Mouse (Mus musculus) layer of hippocampus, adult 8-10 months (tissue): ENCODE data around the gene Fgfr2. TPM values are rescaled to one million over a fixed set of nuclear protein-coding genes. Genes with fewer than 3 reads are reported as not detected.
"Not testable (repeated sequence)": the region's sequence is repeated elsewhere in the genome, so short reads cannot be mapped to it uniquely, and the experiment has no call there.

Experiments
- DNase-seq, 2 experiments: peaks; one replicate each; pipeline ENCODE4 v3.0.0; 2022; ENCODE audit warnings: low spot score in 2 of 2
- total RNA-seq, 4 experiments: library from RNA; stranded (reverse); gene quantifications; 2 replicates each; pipeline ENCODE4 v1.2.4; 2022

Fgfr2 gene
- total RNA-seq, 4 experiments from 2014 or later = 60.7 to 72.9 (median 65.8) TPM

DNA sequence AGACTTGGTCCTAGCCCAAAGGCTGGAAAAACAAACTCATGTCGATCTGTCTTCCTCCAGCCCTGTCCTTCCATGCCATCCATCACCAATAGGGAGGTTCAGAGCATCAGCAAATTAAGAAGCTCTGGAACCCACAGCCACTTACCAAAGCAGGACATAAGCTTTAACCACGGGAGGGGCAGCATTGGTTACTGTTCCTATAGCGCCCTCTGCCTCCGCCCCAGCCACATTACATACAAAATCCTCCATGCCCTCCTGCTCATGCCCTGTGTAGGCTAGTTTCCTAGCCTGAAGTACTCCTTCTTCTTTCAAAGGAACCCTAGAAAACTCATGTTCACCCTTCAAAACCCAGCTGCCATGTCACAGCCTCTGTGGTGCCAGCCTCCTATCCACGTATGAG, 648.1 kb downstream of the Fgfr2 start:
- DNase-seq = peak; percentile 29 to 74

DNA sequence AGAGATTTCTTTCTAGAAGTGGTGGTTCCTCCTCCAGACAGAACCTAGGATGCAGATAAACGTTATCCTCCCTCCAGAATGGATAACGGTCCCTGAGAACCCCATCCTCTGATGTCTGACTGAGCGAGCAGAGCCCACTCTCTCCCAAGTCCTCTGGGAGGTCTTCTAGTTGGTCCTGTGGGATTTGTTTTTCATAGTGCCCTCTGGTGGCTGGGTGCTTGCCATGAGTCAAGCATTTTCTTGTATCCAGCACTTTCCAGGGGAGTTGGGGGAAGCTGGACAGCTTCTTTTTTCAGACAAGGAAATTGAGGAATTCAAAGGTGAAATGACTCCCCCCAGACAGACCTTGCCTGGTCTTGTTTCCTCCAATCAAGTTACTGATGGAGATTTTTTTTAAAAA, 651.8 kb downstream of the Fgfr2 start:
- DNase-seq = peak; percentile 28 to 50

DNA sequence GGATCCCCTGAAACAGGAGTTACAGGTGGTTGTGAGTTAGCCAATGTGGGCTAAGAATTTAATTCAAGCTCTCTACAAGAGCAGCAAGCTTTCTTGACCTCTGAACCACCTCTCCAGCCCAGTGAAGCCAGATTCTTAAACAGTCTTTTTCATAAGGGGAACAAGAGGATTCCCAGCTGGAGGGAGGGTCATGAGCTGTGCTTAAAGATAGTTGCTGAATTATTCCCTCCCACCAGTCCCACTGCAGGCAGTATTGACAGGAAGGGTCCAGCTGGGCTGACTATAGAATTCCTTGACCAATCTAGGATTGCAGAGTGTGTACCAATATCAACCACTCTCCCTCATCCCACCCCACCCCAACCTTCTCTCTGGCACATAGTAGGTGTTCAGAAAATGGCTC, 654.8 kb downstream of the Fgfr2 start:
- DNase-seq = no peak

DNA sequence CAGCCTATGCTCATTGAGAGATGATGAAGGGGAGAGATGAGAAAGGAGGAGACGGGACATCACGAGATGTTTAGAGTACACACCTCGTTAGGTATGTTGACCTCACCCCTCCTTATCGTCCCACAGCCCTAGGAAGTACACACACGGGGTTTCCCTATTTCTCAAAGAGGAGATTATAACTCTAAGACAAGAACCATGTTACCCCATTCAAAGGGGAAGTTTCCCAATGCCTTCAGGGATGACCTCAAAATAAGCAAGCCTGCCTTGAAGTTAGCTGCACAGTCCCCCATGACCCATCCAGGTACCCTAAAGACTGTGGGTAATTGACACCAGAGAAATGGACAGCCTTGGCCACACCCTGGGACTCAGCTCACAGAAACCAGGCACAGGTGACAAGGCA, 657.3 kb downstream of the Fgfr2 start:
- no peak for DNase-seq

DNA sequence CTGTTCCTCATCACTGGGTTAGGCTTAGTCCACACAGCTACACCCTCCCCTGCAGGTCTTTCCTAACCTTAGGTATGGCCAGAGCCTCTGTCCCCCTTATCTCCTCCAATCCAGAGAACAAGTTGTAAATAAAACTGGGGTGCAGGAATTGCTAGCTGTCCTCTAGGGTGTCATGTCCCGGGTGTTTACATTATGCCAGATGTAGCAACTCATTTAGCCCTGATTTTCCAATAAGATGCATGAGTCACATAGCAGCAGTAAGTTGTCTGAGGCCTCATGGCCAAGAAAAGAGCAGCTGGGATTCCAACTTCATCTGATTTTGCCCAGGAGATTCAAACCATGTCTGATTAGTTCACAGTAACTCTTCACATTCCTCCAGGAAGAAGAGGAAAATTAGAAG, 658.3 kb downstream of the Fgfr2 start:
- no peak for DNase-seq

DNA sequence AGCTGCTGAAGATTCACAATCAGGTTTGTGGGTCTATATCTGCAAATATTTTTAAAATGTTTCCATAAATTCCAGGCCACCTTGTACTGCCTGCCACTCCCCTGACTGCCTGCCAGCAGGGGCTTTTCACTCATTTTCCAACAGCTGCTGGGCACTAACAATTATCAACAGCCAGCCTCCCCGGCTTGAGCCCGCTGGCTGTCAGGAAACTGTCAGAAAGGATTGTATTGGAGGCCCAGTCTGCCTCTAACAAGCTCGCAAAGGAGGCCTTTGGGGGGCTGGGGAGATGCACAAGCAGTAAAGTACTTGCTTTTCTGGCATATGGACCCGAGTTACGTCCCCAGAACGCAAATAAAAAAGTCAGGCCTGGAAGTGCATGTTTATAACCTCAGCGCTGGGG, 664.7 kb downstream of the Fgfr2 start:
- DNase-seq = no peak

DNA sequence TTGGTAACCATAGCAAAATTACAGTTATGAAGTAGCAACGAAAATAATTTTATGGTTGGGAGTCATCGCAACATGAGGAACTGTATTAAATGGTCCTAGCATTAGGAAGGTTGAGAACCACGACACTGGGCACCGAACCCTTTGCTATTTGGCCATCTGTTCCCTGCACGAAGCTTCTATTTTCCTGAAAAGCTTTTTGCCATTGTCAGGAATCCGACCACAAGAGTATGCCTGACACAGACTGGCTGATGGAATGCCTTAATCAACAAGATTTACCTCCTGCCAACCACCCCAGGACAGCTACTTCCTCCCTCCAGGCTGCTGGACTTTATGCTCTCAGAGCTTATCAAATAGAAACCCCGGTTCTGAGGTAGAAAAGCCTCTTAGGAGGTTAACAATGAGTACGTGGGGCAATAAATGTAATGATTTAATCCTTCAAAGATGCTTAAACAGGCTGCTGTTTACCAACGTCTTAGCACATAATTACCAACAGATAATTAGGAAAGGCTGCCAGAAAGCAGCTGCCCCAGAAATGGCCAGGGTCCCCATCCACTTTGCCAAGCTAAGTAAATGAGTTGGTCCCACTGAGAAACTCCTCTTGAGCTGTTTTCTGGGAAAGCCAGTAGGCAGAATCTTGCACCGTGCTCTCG, 668.0 kb downstream of the Fgfr2 start:
- DNase-seq = no peak

DNA sequence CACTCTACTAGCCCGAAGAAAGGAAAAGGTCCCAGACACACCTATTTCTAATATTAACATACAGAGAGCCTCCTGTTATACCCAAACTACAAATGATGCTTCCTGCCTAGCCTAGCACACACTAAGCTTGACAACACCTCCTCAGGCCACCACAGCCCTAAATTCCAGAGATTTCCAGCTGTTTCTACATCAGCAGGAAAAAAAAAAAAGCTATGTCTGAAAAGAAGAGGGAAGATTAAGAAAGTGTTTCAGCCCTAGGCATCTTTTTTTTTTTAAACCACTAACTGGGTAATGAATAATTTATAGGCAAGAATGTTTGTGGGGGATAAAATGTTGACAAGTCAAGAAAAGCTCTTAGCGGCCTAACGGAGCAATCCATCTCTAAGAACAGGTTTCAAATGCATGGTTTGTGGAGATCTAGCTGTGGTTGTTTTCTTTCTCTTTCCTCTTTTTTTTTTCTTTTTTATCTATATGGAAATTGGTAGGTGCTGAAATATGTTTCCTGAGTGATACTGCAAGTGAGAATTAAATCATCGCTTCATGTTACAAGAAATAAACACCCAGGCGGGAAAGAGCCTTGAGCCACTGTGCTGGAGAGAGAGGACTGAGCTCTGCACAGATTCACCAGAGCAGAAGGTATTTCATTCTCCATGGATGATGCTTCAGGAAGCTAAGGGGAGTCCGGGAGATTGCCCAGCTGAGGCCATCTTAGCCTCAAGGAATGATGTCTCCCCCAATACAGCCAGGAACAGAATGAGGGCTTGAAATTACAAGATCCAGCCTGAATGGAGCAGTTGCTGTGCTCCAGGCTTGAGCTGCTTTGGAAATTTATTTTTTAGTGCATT, 673.0 kb downstream of the Fgfr2 start:
- no peak for DNase-seq

DNA sequence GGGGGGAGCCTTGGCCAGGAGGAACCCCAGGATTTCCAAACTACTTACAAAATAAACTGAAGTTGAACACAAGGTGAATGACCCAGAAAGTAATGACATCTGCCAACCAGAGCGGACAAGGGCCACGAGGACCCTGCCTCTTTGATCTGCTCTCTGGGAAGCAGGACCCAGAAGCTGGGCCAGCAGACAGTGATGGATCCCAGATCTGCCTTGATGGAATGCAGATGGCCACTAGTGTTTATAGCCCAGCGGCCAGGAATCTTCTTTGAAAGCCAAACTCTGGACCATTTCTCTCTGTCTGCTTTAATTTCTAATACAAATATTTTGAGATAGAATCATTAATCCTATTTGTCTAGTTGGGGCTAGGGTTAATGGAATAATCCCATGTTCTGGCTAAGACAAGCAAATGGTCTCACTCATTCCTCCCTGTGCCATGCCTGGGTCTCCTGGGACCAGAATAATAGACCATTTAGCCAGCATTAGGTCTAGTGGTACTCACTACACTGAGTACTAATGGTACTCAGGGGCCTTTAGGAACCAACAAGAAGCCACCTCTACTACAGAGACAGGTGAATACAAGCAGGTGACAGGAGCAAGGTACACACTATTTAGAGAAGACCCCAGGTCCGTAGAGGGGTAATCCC, 674.5 kb downstream of the Fgfr2 start:
- no peak for DNase-seq

DNA sequence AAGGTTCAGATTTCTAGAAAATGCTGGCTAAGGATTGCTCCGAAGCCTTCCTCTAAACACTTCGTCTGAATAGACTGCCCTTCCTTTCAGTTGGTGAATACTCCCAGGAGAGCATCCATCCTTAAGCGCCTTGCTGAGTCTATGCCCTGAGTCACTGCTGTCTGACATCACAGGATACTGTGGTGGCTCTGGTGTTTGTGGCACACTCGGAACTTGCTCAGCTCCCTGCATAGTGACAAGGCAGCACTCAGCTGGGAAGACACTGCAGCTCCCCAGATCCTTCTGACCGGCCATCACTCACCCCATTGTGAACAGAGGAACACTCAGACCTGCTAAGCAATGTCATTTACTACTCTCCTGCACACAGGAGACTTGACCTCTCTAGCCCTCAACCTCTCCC, 675.6 kb downstream of the Fgfr2 start:
- no peak for DNase-seq

DNA sequence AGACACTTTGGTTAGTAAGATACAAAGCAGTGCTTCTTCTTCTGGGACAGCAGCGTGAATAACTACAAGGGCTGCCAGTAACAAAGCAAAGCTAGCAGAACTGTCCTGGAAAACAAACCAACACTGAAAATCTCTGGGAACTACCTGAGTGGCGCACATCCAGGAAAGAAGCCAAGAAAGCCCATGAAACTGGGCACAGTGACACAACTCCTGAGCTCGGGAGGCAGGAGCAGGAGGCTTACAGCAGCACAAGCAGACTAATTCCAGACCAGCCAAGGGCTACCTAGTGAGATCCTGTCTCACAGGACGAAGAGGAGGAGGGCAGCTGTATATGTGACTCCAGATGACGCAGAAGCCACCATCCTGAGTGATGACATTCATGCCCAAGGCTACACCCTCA, 676.3 kb downstream of the Fgfr2 start:
- no peak for DNase-seq

DNA sequence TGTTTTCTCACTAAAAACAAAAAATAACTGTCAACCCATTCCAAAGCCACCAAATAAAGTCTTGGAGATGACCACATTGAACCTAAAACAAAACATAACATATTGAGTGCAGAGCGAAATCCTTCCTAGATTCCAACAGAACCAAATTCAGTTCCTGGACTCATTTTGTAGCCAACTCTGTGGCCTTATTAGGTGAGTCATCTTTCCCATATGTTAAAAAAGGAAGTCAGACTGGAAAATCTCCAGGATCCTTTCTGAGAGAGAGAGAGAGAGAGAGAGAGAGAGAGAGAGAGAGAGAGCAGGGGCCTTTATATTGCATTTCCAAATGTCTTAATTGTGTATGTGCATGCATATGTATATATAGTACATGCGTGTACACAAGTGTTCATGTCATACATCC, 678.9 kb downstream of the Fgfr2 start:
- DNase-seq = no peak

DNA sequence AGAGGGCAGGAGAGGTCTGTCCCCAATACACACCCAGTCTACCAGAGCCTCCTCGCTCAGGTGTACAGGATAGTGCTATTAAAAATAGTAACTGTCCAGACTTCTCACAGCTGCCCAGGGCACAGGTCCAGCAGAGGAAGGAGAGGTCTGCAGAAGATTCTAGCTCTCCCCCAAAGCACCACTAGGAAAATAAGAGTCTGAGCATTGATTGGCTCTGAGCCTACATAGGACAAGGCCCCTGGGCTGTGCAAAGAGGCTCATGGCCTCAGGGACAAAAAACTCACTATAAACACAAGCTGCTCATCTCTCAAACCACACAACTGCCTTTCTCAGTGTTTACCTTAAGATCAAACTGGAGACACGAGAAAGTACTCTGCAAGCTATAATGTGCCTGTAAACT, 679.4 kb downstream of the Fgfr2 start:
- DNase-seq = no peak

DNA sequence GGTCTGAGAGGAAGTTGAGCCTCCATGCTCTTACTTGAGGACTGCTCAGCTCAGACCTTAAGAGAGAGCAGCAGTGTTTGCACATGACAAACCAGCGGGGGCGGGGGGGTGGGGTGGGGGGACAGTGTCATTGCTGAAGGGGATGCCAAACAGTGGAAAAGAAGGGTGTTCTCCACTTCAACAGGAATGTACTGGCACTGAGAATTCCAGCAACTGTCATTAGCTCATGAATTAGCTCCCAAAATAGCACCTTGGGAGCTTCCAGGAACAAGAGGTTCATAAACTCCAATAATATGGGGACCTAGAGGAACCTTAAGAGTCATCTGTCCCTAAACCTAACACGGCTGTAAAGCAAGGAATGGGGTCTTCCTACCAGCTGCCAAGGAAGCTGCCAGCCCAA, 680.0 kb downstream of the Fgfr2 start:
- DNase-seq = no peak

DNA sequence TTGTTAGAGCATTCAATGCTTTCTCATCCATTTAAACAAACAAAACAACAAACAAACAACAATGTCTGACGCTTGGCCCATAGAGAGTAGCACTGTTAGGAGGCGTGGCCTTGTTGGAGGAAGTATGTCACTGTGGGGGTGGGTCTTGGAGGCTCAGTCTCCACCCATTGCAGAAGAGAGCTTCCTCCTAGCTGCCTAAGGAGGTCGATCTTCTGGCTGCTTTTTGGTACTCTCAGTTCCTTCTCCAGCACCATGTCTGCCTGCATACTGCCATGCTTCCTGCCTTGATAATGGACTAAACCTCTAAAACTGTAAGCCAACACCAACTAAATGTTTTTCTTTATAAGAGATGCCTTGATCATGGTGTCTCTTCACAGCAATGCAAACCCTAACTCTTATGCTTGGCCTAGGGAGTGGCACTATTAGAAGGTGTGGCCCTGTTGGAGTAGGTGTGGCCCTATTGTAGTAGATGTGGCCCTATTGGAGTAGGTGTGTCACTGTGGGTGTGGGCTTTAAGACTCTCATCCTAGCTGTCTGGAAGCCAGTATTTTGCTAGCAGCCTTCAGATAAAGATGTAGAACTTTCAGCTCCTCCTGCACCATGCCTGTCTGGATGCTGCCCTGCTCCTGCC, 680.9 kb downstream of the Fgfr2 start:
- DNase-seq = not testable (repeated sequence)

DNA sequence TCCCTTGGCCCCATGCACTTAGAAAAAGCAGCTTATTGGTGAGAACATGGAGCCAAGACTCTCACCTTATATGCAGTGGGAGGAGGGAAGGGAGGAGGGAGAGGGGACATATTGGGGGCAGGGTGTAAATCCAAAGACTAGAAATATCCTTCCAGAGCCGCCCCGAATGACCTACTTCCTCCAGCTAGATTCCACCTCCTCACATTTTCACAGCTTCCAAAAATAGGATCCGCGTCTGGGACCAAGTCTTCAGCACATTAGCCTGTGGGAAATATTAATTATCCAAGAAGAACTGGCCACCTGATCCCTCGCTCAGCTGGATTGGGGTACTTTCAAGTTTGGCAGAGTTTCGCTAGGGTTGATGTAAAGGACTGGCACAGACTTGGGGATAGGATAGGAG, 683.2 kb downstream of the Fgfr2 start:
- DNase-seq = no peak

DNA sequence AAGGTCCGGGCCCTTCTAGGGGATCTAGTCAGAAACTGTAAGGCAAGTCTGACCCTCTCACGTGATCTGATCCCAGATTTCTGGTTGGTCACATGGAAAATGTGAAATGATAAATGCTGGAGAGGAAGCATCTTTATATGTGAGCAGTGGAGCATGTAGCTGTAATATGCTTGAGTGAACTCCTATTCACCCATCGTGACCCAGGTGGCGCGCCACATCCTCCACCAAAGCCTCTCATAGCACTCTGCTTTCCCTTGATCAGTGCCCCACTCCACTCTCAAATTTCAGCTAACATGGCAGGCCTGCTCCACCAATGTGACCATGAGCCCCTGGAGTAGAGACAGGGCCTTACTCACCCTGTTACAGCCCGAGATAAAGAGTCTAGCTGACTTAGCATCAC, 685.1 kb downstream of the Fgfr2 start:
- no peak for DNase-seq

DNA sequence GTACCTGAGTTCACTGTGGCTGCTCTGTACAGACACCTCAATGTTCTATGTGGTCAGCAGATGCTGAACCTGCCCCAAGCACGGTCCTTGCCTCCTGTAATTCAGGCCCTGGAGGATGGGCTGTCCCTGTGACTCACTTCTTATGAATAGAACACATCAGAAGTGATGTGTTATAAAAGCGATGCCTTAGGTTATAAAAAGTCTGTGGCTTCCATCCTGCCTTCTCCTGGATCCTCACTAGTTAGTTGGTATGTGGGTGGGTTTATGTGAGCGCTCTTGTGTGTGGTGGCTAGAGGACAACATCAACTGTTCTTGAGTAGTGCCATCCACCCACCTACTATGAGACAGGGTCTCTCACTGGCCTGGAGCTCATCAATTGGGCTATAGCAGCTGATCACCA, 685.7 kb downstream of the Fgfr2 start:
- no peak for DNase-seq

DNA sequence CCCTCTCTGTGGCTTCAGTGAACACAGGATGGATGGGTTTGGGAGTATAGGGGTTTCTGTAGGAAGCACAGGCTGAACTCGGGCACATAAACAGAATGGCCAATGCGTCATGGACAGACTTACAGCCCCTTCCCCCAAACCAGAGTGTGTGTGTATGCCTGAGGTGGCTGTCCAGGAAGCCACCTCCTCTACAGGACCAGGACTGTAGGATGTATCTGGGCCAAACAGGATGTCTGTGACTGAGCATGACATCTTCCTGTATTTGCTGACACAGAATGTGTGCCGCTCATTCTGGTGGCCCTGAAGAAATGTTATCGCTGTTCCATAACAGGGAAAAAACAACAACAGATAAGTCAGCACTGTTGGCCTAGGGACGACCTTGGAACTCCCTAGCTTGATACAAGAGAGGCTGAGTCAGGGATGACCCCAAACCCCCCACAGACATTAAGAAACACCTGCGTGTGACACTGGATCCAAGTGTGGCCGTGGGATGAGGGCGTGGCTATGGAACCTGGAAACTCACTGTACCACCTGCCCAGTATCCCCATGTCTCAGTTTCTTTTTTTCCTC, 687.6 kb downstream of the Fgfr2 start:
- DNase-seq = no peak

DNA sequence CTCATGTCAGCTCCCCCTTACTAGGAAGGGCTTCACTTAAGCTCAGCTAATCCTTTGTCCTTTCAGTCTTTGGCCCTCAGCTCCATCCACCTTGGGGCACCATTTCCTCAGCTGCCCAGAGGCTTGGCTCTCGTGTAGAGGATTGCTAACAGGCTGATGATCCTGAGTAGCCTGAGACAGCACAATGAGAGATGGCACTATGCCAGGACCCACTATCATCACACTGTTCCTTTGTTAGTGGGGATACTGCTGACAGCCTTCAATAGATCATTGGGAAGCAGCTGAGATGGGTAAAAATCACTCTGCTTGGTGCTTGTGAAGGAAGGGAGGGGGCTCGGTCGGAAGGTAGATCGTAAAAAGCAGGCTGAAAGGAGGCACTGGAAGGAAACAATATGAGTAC, 693.8 kb downstream of the Fgfr2 start:
- peak; percentile 21 to 25 for DNase-seq

DNA sequence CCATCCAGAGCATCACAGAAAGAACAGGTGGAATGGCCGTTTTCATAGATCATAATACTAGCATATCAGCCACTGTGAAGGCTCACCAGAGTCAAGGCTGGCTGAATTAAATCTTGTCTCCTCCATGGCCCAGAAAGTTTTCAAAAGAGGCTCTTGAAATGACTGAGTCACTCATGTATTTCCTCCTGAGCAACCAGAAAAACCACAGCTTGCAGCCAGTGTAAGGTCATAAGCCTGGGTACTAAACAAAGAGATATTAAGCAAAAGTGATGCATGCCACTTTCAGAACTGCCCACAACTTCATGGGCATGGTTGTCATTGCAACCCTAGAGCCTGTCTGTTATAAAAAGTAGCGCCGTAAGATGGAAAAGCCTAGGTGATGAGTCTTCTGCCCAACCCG, 694.8 kb downstream of the Fgfr2 start:
- no peak for DNase-seq

DNA sequence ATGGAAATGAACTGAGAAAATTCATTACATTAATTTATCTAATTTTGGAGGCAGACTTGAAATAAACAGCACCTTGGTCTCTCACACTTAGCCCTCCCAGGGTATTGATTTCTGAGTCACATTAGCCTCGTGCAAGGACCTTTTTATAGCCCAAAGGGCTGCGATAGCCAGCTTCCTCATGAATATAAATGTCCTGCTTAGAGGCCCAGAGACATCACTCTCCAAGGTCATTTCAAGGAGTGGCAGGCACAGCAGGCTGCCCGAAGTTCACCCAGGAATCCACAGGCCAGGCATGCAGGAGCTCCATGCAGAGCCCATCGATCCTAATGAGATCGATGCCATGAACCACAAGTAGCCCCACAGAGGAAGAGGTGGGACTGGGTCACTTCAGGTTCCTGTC, 697.1 kb downstream of the Fgfr2 start:
- DNase-seq = no peak
